Mouse (Mus musculus) gastrocnemius, adult 2 months (tissue): ENCODE results near the gene Cx3cl1. TPM values are rescaled to one million over a fixed set of nuclear protein-coding genes. Genes with fewer than 3 reads are reported as not detected.

Experiments used
- DNase-seq: peaks from one replicate; pipeline ENCODE4 v3.0.0; 2022
- H3K27ac ChIP-seq: fragments of 200-600 bp; 2 replicates; pipeline ENCODE4 v1.8.1; 2022; ENCODE audit warnings: mild to moderate bottlenecking
- H3K4me3 ChIP-seq: fragments of 200-600 bp; 2 replicates; pipeline ENCODE4 v1.8.1; 2022; ENCODE audit warnings: mild to moderate bottlenecking, moderate library complexity
- CTCF ChIP-seq: fragments of 200-600 bp; IDR thresholded peaks from 2 replicates; pipeline ENCODE4 v1.8.1; 2022; ENCODE audit warnings: antibody characterized with exemption, mild to moderate bottlenecking, moderate library complexity
- intact Hi-C: fragments of 180-260 bp; cut with DNase I; formaldehyde crosslinking; loops from one replicate; pipeline ENCODE4 v1.15.1; 2025
- total RNA-seq, 2 experiments: library from RNA; stranded (reverse); gene quantifications; 2 replicates each; pipeline ENCODE4 v1.2.3; 2021

Gene Cx3cl1
- total RNA-seq, 2 experiments from 2014 or later, result 0.36 to 1.0 TPM

GRCm38 (mm10) chr8:94794368-94794767 lies 22.6 kb downstream of the Cx3cl1 start:
- no peak for TF ChIP-seq CTCF
- Histone ChIP-seq H3K4me3 (no peak overlapping the region), H3K27ac (no peak overlapping the region)
- intact Hi-C loops, result no loop called here
- DNase-seq, result no peak

GRCm38 (mm10) chr8:94794782-94795181 lies 23.0 kb downstream of the Cx3cl1 start:
- DNase-seq, result no peak
- no peak overlapping the region for H3K27ac ChIP-seq
- 0 out of 2 replicates have a peak, but pooled peaks have one; percentile 2 for TF ChIP-seq CTCF
- H3K4me3 ChIP-seq, result no peak overlapping the region
- intact Hi-C loops, result no loop called here

- peak; percentile 53 for DNase-seq
- H3K4me3 ChIP-seq, result no peak overlapping the region
- intact Hi-C loops, result no loop called here
- no peak overlapping the region for H3K27ac ChIP-seq
- TF ChIP-seq CTCF, result no peak
These were observed 28.6 kb downstream of the Cx3cl1 start for GRCm38 (mm10) chr8:94800278-94800968.

GRCm38 (mm10) chr8:94801293-94802095 lies 29.7 kb downstream of the Cx3cl1 start:
- Histone ChIP-seq H3K27ac (no peak overlapping the region), H3K4me3 (peak overlapping the region; percentile 43)
- DNase-seq, result peak; percentile 51
- intact Hi-C loops, result no loop called here
- TF ChIP-seq CTCF, result peak; percentile 56

- Histone ChIP-seq H3K4me3 (no peak overlapping the region), H3K27ac (no peak overlapping the region)
- no peak for DNase-seq
- TF ChIP-seq CTCF, result no peak
- intact Hi-C loops, result no loop called here
These were observed 30.6 kb downstream of the Cx3cl1 start for GRCm38 (mm10) chr8:94802375-94802774.

GRCm38 (mm10) chr8:94803551-94803950 lies 31.7 kb downstream of the Cx3cl1 start:
- no peak for DNase-seq
- no peak overlapping the region for H3K4me3 ChIP-seq
- no peak for TF ChIP-seq CTCF
- intact Hi-C loops, result no loop called here
- no peak overlapping the region for H3K27ac ChIP-seq

- Histone ChIP-seq H3K27ac (no peak overlapping the region), H3K4me3 (no peak overlapping the region)
- intact Hi-C loops, result no loop called here
- TF ChIP-seq CTCF, result no peak
- DNase-seq, result no peak
These were observed 32.9 kb downstream of the Cx3cl1 start for GRCm38 (mm10) chr8:94804546-94805340.

- DNase-seq, result no peak
- TF ChIP-seq CTCF, result no peak
- H3K27ac ChIP-seq, result no peak overlapping the region
- intact Hi-C loops, result no loop called here
- no peak overlapping the region for H3K4me3 ChIP-seq
These were observed 34.0 kb downstream of the Cx3cl1 start for GRCm38 (mm10) chr8:94805811-94806210.

GRCm38 (mm10) chr8:94807506-94807905 lies 35.7 kb downstream of the Cx3cl1 start:
- Histone ChIP-seq H3K4me3 (no peak overlapping the region), H3K27ac (no peak overlapping the region)
- DNase-seq, result no peak
- TF ChIP-seq CTCF, result no peak
- intact Hi-C loops, result no loop called here

- TF ChIP-seq CTCF, result no peak
These were observed 36.6 kb downstream of the Cx3cl1 start for GRCm38 (mm10) chr8:94808372-94808771.

GRCm38 (mm10) chr8:94810153-94810552 lies 38.3 kb downstream of the Cx3cl1 start, which contains the start of gene Ccl17:
TSS of gene Ccl17 (plus strand) at chr8:94810453.
- TF ChIP-seq CTCF, result no peak

More at GRCm38 (mm10) chr8:94808372-94808771, 36.6 kb downstream of the Cx3cl1 start:
- H3K27ac ChIP-seq, result no peak overlapping the region
- intact Hi-C loops, result no loop called here
- no peak overlapping the region for H3K4me3 ChIP-seq
- no peak for DNase-seq

GRCm38 (mm10) chr8:94810855-94811254 lies 39.0 kb downstream of the Cx3cl1 start:
- Histone ChIP-seq H3K27ac (no peak overlapping the region), H3K4me3 (no peak overlapping the region)
- no peak for TF ChIP-seq CTCF
- no peak for DNase-seq
- intact Hi-C loops, result loop anchor here (5.0 kb wide), 2 partner anchors 219 to 284 kb away; no protein-coding TSS in a partner anchor

More at GRCm38 (mm10) chr8:94810153-94810552, 38.3 kb downstream of the Cx3cl1 start, which contains the start of gene Ccl17:
- intact Hi-C loops, result loop anchor here (5.0 kb wide), 2 partner anchors 218 to 283 kb away; no protein-coding TSS in a partner anchor
- no peak for DNase-seq
- no peak within 1 kb of the TSS for H3K4me3 ChIP-seq
- no peak within 1 kb of the TSS for H3K27ac ChIP-seq
